Mouse (Mus musculus): ENCODE measurements around the gene Lrwd1. TPM values are rescaled to one million over a fixed set of nuclear protein-coding genes. Genes with fewer than 3 reads are reported as not detected.

Lrwd1 gene
- total and polyA plus RNA-seq, 3 experiments = 98.2 to 133 TPM; not detected in 1

- Histone ChIP-seq H3K4me1 (ENCODE audit: control insufficient read depth in 1 of 2, insufficient read depth in 2 of 2, low read length in 2 of 2) (peaks cover 0 to 29% of the 10 kb centered on the region in 2 experiments), H3K9me3 (replicated peaks; ENCODE audit: insufficient read depth, low read length) (no peaks in the 10 kb centered on the region), H3K9ac (ENCODE audit: control insufficient read depth, low read depth, low read length, poor library complexity, severe bottlenecking) (peak overlapping the region; percentile 80), H3K79me2 (ENCODE audit: control insufficient read depth, insufficient read depth, low read length, poor library complexity) (peaks cover 14% of the 10 kb centered on the region), H3K36me3 (ENCODE audit: control insufficient read depth in 1 of 2, insufficient read depth in 2 of 2, low read length in 2 of 2) (peaks cover 2 to 15% of the 10 kb centered on the region in 2 experiments; a peak in 3 of 4 replicates), H3K4me3 (ENCODE audit: control insufficient read depth in 1 of 2, insufficient read depth in 1 of 2, low read depth in 2 of 2, low read length in 2 of 2) (peak overlapping the region; percentile 78 to 81), H3K27me3 (ENCODE audit: control insufficient read depth in 1 of 2, insufficient read depth in 2 of 2, low read length in 2 of 2) (no peaks in the 10 kb centered on the region), H3K27ac (ENCODE audit: control insufficient read depth, low read depth, low read length) (peak overlapping the region; percentile 66)
- DNase-seq (ENCODE audit: low read depth, low spot score) = peak; percentile 83
- TF ChIP-seq ZC3H11A (IDR thresholded peaks at IDR 0.05; ENCODE audit: low read depth, low read length) (no peak), SMC3 (IDR thresholded peaks at IDR 0.05; ENCODE audit: low read depth, low read length) (no peak), MYC (IDR thresholded peaks at IDR 0.05; ENCODE audit: low read depth, low read length) (peak; percentile 57; the same call in 1 of the 2 replicates), TAL1 (IDR thresholded peaks at IDR 0.05; ENCODE audit: low read length) (0 out of 2 replicates have a peak, but pooled peaks have one; percentile 7), CTCF (IDR thresholded peaks at IDR 0.05 in 2 of 3, conservative IDR thresholded peaks at IDR 0.05 in 1 of 3; ENCODE audit: control insufficient read depth in 1 of 3, insufficient read depth in 1 of 3, low read depth in 2 of 3, low read length in 3 of 3, poor library complexity in 1 of 3, severe bottlenecking in 1 of 3) (no peak), MXI1 (IDR thresholded peaks at IDR 0.05; ENCODE audit: low read depth, low read length) (no peak; the same call in 1 of the 2 replicates), UBTF (IDR thresholded peaks at IDR 0.05; ENCODE audit: borderline replicate concordance, insufficient read depth, low read depth, low read length) (no peak), TBP (IDR thresholded peaks at IDR 0.05; ENCODE audit: low read depth, low read length) (peak; percentile 59; the same call in 1 of the 2 replicates), EP300 (IDR thresholded peaks at IDR 0.05; ENCODE audit: low read depth in 1 of 2, low read length in 2 of 2) (no peak), GABPA (IDR thresholded peaks at IDR 0.05; ENCODE audit: low read depth, low read length) (no peak), POLR2AphosphoS2 (IDR thresholded peaks at IDR 0.05; ENCODE audit: low read length) (no peak), ELF1 (IDR thresholded peaks at IDR 0.05; ENCODE audit: low read depth, low read length) (no peak), E2F4 (IDR thresholded peaks at IDR 0.05; ENCODE audit: borderline replicate concordance, low read depth, low read length) (no peak), SIN3A (IDR thresholded peaks at IDR 0.05; ENCODE audit: low read length) (peak; percentile 84; the same call in 1 of the 2 replicates), NELFE (IDR thresholded peaks at IDR 0.05; ENCODE audit: low read depth, low read length) (no peak; the same call in 1 of the 2 replicates), ZNF384 (IDR thresholded peaks at IDR 0.05; ENCODE audit: low read depth, low read length) (peak; percentile 63), ZKSCAN1 (IDR thresholded peaks at IDR 0.05; ENCODE audit: low read depth, low read length) (no peak), HCFC1 (IDR thresholded peaks at IDR 0.05; ENCODE audit: low read depth, low read length) (no peak), MAX (IDR thresholded peaks at IDR 0.05; ENCODE audit: low read length) (no peak), MAZ (IDR thresholded peaks at IDR 0.05; ENCODE audit: low read depth, low read length) (no peak), MYB (IDR thresholded peaks at IDR 0.05; ENCODE audit: low read depth, low read length) (no peak), POLR2AphosphoS5 (IDR thresholded peaks at IDR 0.05; ENCODE audit: borderline replicate concordance, low read depth, low read length) (no peak), ZMIZ1 (IDR thresholded peaks at IDR 0.05; ENCODE audit: low read depth, low read length) (no peak), MEF2A (IDR thresholded peaks at IDR 0.05; ENCODE audit: extremely low read depth, insufficient replicate concordance, low read depth, low read length, poor library complexity, severe bottlenecking) (no peak), RAD21 (IDR thresholded peaks at IDR 0.05; ENCODE audit: low read depth, low read length) (no peak), MAFK (IDR thresholded peaks at IDR 0.05; ENCODE audit: borderline replicate concordance, low read depth, low read length) (no peak), CHD1 (IDR thresholded peaks at IDR 0.05; ENCODE audit: low read depth, low read length) (no peak; the same call in 1 of the 2 replicates), TCF12 (IDR thresholded peaks at IDR 0.05; ENCODE audit: low read depth, low read length) (0 out of 2 replicates have a peak, but pooled peaks have one; percentile 18), ETS1 (IDR thresholded peaks at IDR 0.05; ENCODE audit: low read depth, low read length) (peak; percentile 71), GATA1 (IDR thresholded peaks at IDR 0.05; ENCODE audit: low read depth, low read length) (no peak), JUND (IDR thresholded peaks at IDR 0.05; ENCODE audit: low read depth, low read length) (no peak), NRF1 (IDR thresholded peaks at IDR 0.05; ENCODE audit: insufficient read depth, low read depth, low read length, poor library complexity, severe bottlenecking) (no peak)
Observed at GRCm38 (mm10) chr5:136169626-136170511, 34.0 kb upstream of the Lrwd1 start.
